ENCODE assay signal across 9 mouse cellular contexts in genomic region chr6:28828593-28828992, GRCm38 (mm10). TPM values are rescaled to one million over a fixed set of nuclear protein-coding genes. Genes with fewer than 3 reads are reported as not detected.
A peak's percentile ranks its signal among the peaks of the same experiment; 100 is the strongest.
DNase-seq lines count a peak whose midpoint lies in the region; ATAC-seq and TF ChIP-seq lines count a peak whose summit lies in the region.
"Had no signal": no experiment of that assay in that cellular context is flagged by ENCODE, and none has a peak within 500 bp of the region (broad histone marks: within the 10 kb centered on the region; RNA-seq: fewer than 3 reads in every experiment).

No protein-coding gene starts in this region.

- ATAC-seq in midbrain, embryonic 11.5 days (ENCODE audit: low FRiP score), result no peak

- no peak overlapping the region for H3ac ChIP-seq in C2C12 (ENCODE audit: control insufficient read depth, insufficient read length, low read depth)

- no peak for TF ChIP-seq CTCF in C2C12 (IDR thresholded peaks at IDR 0.05; ENCODE audit: control insufficient read depth, insufficient read depth, insufficient read length)

- peaks cover 2% of the 10 kb centered on the region for H3K79me3 ChIP-seq in C2C12 (ENCODE audit: low read depth)

- H3K9ac ChIP-seq in midbrain, embryonic 11.5 days (ENCODE audit: low read length), result no peak overlapping the region
- H3K9ac ChIP-seq: liver, embryonic 13.5 days had no signal

- H3K9me3 ChIP-seq in midbrain, embryonic 11.5 days (ENCODE audit: control insufficient read depth, low read length), result no peaks in the 10 kb centered on the region
- H3K9me3 ChIP-seq: liver, embryonic 13.5 days had no signal

- no peak overlapping the region for H3K4me3 ChIP-seq in C2C12 (ENCODE audit: insufficient read depth, poor library complexity, severe bottlenecking)
- peak overlapping the region; percentile 10; the same call in 1 of the 2 replicates for H3K4me3 ChIP-seq in midbrain, embryonic 11.5 days (ENCODE audit: low read depth, low read length)
- H3K4me3 ChIP-seq: liver, embryonic 13.5 days had no signal

- H3K4me2 ChIP-seq in midbrain, embryonic 11.5 days, result peak overlapping the region; percentile 36
- H3K4me2 ChIP-seq: liver, embryonic 13.5 days had no signal

- H3K36me3 ChIP-seq in C2C12 (ENCODE audit: control insufficient read depth, insufficient read depth), result peaks cover 27% of the 10 kb centered on the region
- 0 out of 2 replicates have a peak, but pooled peaks cover 2% of the 10 kb centered on the region for H3K36me3 ChIP-seq in midbrain, embryonic 11.5 days (ENCODE audit: control insufficient read depth, insufficient read depth, low read length)

- peaks cover 18% of the 10 kb centered on the region for H3K79me2 ChIP-seq in C2C12 (ENCODE audit: control insufficient read depth, insufficient read depth)

- WGBS in midbrain, embryonic 11.5 days, result 12% methylated on average over 6 of the region's 6 CpGs

- H3K27me3 ChIP-seq in C2C12 (ENCODE audit: control insufficient read depth, insufficient read depth, insufficient read length), result no peaks in the 10 kb centered on the region
- H3K27me3 ChIP-seq in midbrain, embryonic 11.5 days (ENCODE audit: control insufficient read depth, insufficient read depth, low read length), result peaks cover 4% of the 10 kb centered on the region

- no peak overlapping the region for H3K27ac ChIP-seq in midbrain, embryonic 11.5 days (ENCODE audit: low read depth, low read length)
- H3K27ac ChIP-seq: liver, embryonic 13.5 days had no signal

- peak; percentile 71 to 79 for DNase-seq in cerebellum, adult 18-20 months
- peak; percentile 74 for DNase-seq in frontal cortex, postnatal 36 days (ENCODE audit: low spot score in 2 of 2)
- DNase-seq in midbrain, embryonic 11.5 days (ENCODE audit: low spot score, missing footprints), result no peak
- DNase-seq in spleen, adult 18-20 months, result no peak
- no peak for DNase-seq in urinary bladder, postnatal 36 days (ENCODE audit: low spot score in 2 of 2)
- DNase-seq in thymus, postnatal 4 days, result no peak
- no peak for DNase-seq in thymus, postnatal 0 days (ENCODE audit: low spot score)
- DNase-seq: liver, embryonic 13.5 days had no signal

- peaks cover 40% of the 10 kb centered on the region for H3K4me1 ChIP-seq in midbrain, embryonic 11.5 days (ENCODE audit: control insufficient read depth, insufficient read depth, low read length)

TF ChIP-seq in C2C12, 6 proteins besides CTCF, POLR2A, EP300 and RAD21:
- TF ChIP-seq MYOD1 (IDR thresholded peaks at IDR 0.05; ENCODE audit: control insufficient read depth, insufficient read length, low read depth) (peak; percentile 95), MYOG (IDR thresholded peaks at IDR 0.05; ENCODE audit: control insufficient read depth, extremely low read depth, insufficient read length) (no peak), MAX (IDR thresholded peaks at IDR 0.05) (peak; percentile 30)

RNA-seq across cellular contexts. Expression of gene Lrrc4, which starts 3.0 kb away (rescaled TPM):
- 0.32 TPM for polyA plus RNA-seq in C2C12 (2012; fragmentation: generic; extraction: Trizol)
- polyA plus RNA-seq in midbrain, embryonic 11.5 days (2014; fragmentation: Nextera tagmentation; extraction: Ambion mirVana), result 2.2 and 2.7 TPM in 2 replicates
- 0.08 and 0.16 TPM in 2 replicates for polyA plus RNA-seq in thymus, postnatal 0 days (2015; fragmentation: Nextera tagmentation; extraction: Ambion mirVana)

Comparison
In these comparisons a context has a peak if more than half of its experiments do, and no peak if none do; other contexts are left out.
1. DNase-seq: peak in cerebellum, adult 18-20 months (2 of 2) and frontal cortex, postnatal 36 days (2 of 2); none in midbrain, embryonic 11.5 days (single experiment), spleen, adult 18-20 months (0 of 2), urinary bladder, postnatal 36 days (0 of 2), thymus, postnatal 4 days (single experiment) and thymus, postnatal 0 days (single experiment).